Mouse (Mus musculus) embryonic stem cell, embryonic (primary cell): Measurements from ENCODE around the gene Yars.

ENCODE experiments used
- CTCF ChIA-PET, 4 experiments: fragments of 300-600 bp in 2 of 4; fragments of 350-600 bp in 2 of 4; sonication (Branson Sonifier 250); formaldehyde crosslinking; loops; one replicate each; lab custom pipeline; 2022; ENCODE audit warnings: inconsistent platforms in 2 of 4; lab: Charles Lee
- POLR2A ChIA-PET, 4 experiments: fragments of 300-600 bp in 2 of 4; fragments of 350-600 bp in 2 of 4; sonication (Branson Sonifier 250); formaldehyde crosslinking; loops; one replicate each; lab custom pipeline; 2022; ENCODE audit warnings: antibody characterized with exemption in 4 of 4, inconsistent platforms in 1 of 4; lab: Charles Lee

The Yars gene

GRCm38 (mm10) chr4:129161076-129161475 lies 28.5 kb upstream of the Yars start:
- CTCF ChIA-PET: interaction anchor here in 3 of 4 experiments (0.6 to 2.9 kb wide), 5 partner anchors 11 to 151 kb away, joined by 3 to 11 read pairs (median 3); no protein-coding TSS in a partner anchor
- POLR2A ChIA-PET: interaction anchor here in 3 of 4 experiments (0.6 to 3.4 kb wide), 18 partner anchors 8 to 370 kb away, joined by 3 to 16 read pairs (median 4); partner anchors contain the start of genes S100pbp (in 2 of the 3), Yars (in 2 of the 3), C77080 (in 1 of the 3) and Rnf19b (in 1 of the 3)

- CTCF ChIA-PET: interaction anchor here (0.5 to 2.9 kb wide), 8 partner anchors 11 to 204 kb away, joined by 3 to 11 read pairs (median 3); no protein-coding TSS in a partner anchor
These were observed 27.8 kb upstream of the Yars start for GRCm38 (mm10) chr4:129161581-129162255.

GRCm38 (mm10) chr4:129172529-129172928 lies 17.0 kb upstream of the Yars start:
- ChIA-PET POLR2A (interaction anchor here in 2 of 4 experiments (0.7 to 1.6 kb wide), 12 partner anchors 10 to 143 kb away, joined by 3 to 8 read pairs (median 4); partner anchors contain the start of genes S100pbp (in 2 of the 2), Yars (in 2 of the 2) and Rnf19b (in 1 of the 2)), CTCF (interaction anchor here in 3 of 4 experiments (0.5 to 1.9 kb wide), 11 partner anchors 11 to 490 kb away, joined by 3 to 10 read pairs (median 3); no protein-coding TSS in a partner anchor)

More at GRCm38 (mm10) chr4:129161581-129162255, 27.8 kb upstream of the Yars start:
- POLR2A ChIA-PET: interaction anchor here (0.5 to 3.4 kb wide), 28 partner anchors 8 to 371 kb away, joined by 3 to 16 read pairs (median 4); partner anchors contain the start of genes Rnf19b (in 3 of the 4), S100pbp (in 2 of the 4), Yars (in 2 of the 4) and Bsdc1 (in 1 of the 4)

GRCm38 (mm10) chr4:129179560-129179959 lies 10.0 kb upstream of the Yars start:
- POLR2A ChIA-PET: interaction anchor here in 2 of 4 experiments (0.6 to 2.3 kb wide), 6 partner anchors 10 to 424 kb away, joined by 3 to 9 read pairs (median 4); partner anchors contain the start of genes A3galt2 (in 1 of the 2), S100pbp (in 1 of the 2) and Yars (in 1 of the 2)

GRCm38 (mm10) chr4:129188041-129188659 lies 1.4 kb upstream of the Yars start:
- POLR2A ChIA-PET: no interaction called here
- CTCF ChIA-PET: no interaction called here

More at GRCm38 (mm10) chr4:129179560-129179959, 10.0 kb upstream of the Yars start:
- CTCF ChIA-PET: interaction anchor here in 2 of 4 experiments (0.6 kb wide), 2 partner anchors 10 to 356 kb away, joined by 4 to 5 read pairs; partner anchors contain the start of genes S100pbp (in 1 of the 2) and Yars (in 1 of the 2)

- POLR2A ChIA-PET: interaction anchor here (0.5 to 3.2 kb wide), 121 partner anchors 9 to 1875 kb away, joined by 3 to 38 read pairs (median 4); partner anchors contain the start of genes C77080 (in 3 of the 4), Bsdc1 (in 2 of the 4), Azin2 (in 1 of the 4) and Ccdc28b (in 1 of the 4)
- CTCF ChIA-PET: interaction anchor here (0.6 to 1.2 kb wide), 17 partner anchors 9 to 264 kb away, joined by 3 to 7 read pairs (median 3); no protein-coding TSS in a partner anchor
These were observed 588 bp upstream of the Yars start for GRCm38 (mm10) chr4:129188803-129189541.

- CTCF ChIA-PET: interaction anchor here in 2 of 4 experiments (0.6 kb wide), 2 partner anchors 8 to 305 kb away, joined by 3 to 5 read pairs; no protein-coding TSS in a partner anchor
These were observed 978 bp downstream of the Yars start for GRCm38 (mm10) chr4:129190538-129190937.

GRCm38 (mm10) chr4:129191691-129192090 lies 2.1 kb downstream of the Yars start:
- ChIA-PET POLR2A (interaction anchor here in 3 of 4 experiments (0.7 to 3.2 kb wide), 10 partner anchors 10 to 354 kb away, joined by 3 to 30 read pairs (median 14); no protein-coding TSS in a partner anchor), CTCF (no interaction called here)

More at GRCm38 (mm10) chr4:129190538-129190937, 978 bp downstream of the Yars start:
- POLR2A ChIA-PET: interaction anchor here in 3 of 4 experiments (0.6 to 3.2 kb wide), 62 partner anchors 8 to 410 kb away, joined by 3 to 38 read pairs (median 6); partner anchors contain the start of genes C77080 (in 3 of the 3), Bsdc1 (in 1 of the 3), Fndc5 (in 1 of the 3) and Marcksl1 (in 1 of the 3)

- POLR2A ChIA-PET: interaction anchor here in 2 of 4 experiments (0.6 to 3.0 kb wide), 23 partner anchors 8 to 447 kb away, joined by 3 to 13 read pairs (median 5); partner anchors contain the start of genes Bsdc1 (in 1 of the 2), Rnf19b (in 1 of the 2) and Txlna (in 1 of the 2)
- CTCF ChIA-PET: interaction anchor here in 1 of 4 experiments (0.7 kb wide), 1 partner anchor 8 kb away, joined by 3 read pairs; no protein-coding TSS in a partner anchor
These were observed 4.7 kb downstream of the Yars start for GRCm38 (mm10) chr4:129194280-129194679.

- CTCF ChIA-PET: interaction anchor here in 1 of 4 experiments (0.6 kb wide), 1 partner anchor 121 kb away, joined by 3 read pairs; no protein-coding TSS in a partner anchor
- POLR2A ChIA-PET: interaction anchor here (0.6 to 2.3 kb wide), 8 partner anchors 8 to 1052 kb away, joined by 3 to 11 read pairs (median 3); no protein-coding TSS in a partner anchor
These were observed 8.0 kb downstream of the Yars start for GRCm38 (mm10) chr4:129197514-129197913.

- CTCF ChIA-PET: interaction anchor here in 1 of 4 experiments (0.6 kb wide), 1 partner anchor 327 kb away, joined by 3 read pairs; no protein-coding TSS in a partner anchor
These were observed 15.1 kb downstream of the Yars start for GRCm38 (mm10) chr4:129204655-129205054.

GRCm38 (mm10) chr4:129206792-129207191 lies 17.2 kb downstream of the Yars start:
- CTCF ChIA-PET: interaction anchor here in 2 of 4 experiments (1.0 to 1.4 kb wide), 5 partner anchors 8 to 70 kb away, joined by 3 read pairs; no protein-coding TSS in a partner anchor
- POLR2A ChIA-PET: interaction anchor here in 3 of 4 experiments (1.0 to 59.8 kb wide), 11 partner anchors 8 to 46 kb away, joined by 3 to 2422 read pairs (median 11); partner anchors contain the start of genes C77080 (in 2 of the 3), S100pbp (in 2 of the 3) and Yars (in 2 of the 3)

More at GRCm38 (mm10) chr4:129204655-129205054, 15.1 kb downstream of the Yars start:
- POLR2A ChIA-PET: interaction anchor here in 3 of 4 experiments (1.0 to 59.8 kb wide), 9 partner anchors 8 to 48 kb away, joined by 3 to 2422 read pairs (median 11); partner anchors contain the start of genes C77080 (in 2 of the 3), S100pbp (in 2 of the 3) and Yars (in 2 of the 3)

GRCm38 (mm10) chr4:129209504-129209903 lies 19.9 kb downstream of the Yars start:
- ChIA-PET POLR2A (interaction anchor here (0.6 to 59.8 kb wide), 17 partner anchors 9 to 243 kb away, joined by 3 to 2422 read pairs (median 5); partner anchors contain the start of genes C77080 (in 2 of the 4), S100pbp (in 2 of the 4) and Yars (in 2 of the 4)), CTCF (interaction anchor here (0.6 to 5.5 kb wide), 12 partner anchors 13 to 131 kb away, joined by 3 to 45 read pairs (median 5); partner anchors contain the start of genes S100pbp (in 1 of the 4) and Yars (in 1 of the 4))

- POLR2A ChIA-PET: interaction anchor here in 3 of 4 experiments (0.7 to 59.8 kb wide), 9 partner anchors 8 to 244 kb away, joined by 5 to 2422 read pairs (median 7); partner anchors contain the start of genes C77080 (in 2 of the 3), S100pbp (in 1 of the 3) and Yars (in 1 of the 3)
These were observed 21.9 kb downstream of the Yars start for GRCm38 (mm10) chr4:129211461-129211860.

GRCm38 (mm10) chr4:129212486-129212885 lies 22.9 kb downstream of the Yars start:
- ChIA-PET CTCF (interaction anchor here (0.6 to 5.5 kb wide), 13 partner anchors 11 to 351 kb away, joined by 3 to 45 read pairs (median 4); no protein-coding TSS in a partner anchor), POLR2A (interaction anchor here in 3 of 4 experiments (0.7 to 59.8 kb wide), 6 partner anchors 9 to 63 kb away, joined by 3 to 2422 read pairs (median 32); partner anchors contain the start of gene C77080 (in 2 of the 3))

More at GRCm38 (mm10) chr4:129211461-129211860, 21.9 kb downstream of the Yars start:
- CTCF ChIA-PET: interaction anchor here in 2 of 4 experiments (0.8 to 5.5 kb wide), 4 partner anchors 15 to 352 kb away, joined by 3 to 45 read pairs (median 14); no protein-coding TSS in a partner anchor
